Mouse (Mus musculus) lung, embryonic 14.5 days (tissue): Measurements from ENCODE around the gene Ctps. TPM values are rescaled to one million over a fixed set of nuclear protein-coding genes. Genes with fewer than 3 reads are reported as not detected.
A peak's percentile ranks its signal among the peaks of the same experiment; 100 is the strongest.

Experiments used
- ATAC-seq: fragments of 200-750 bp; cut with Nextera tagmentation; 2 replicates; pipeline ENCODE4 v1.8.0; 2017; ENCODE audit warnings: mild to moderate bottlenecking, moderate TSS enrichment, moderate library complexity; ENCODE audit not compliant: insufficient read depth
- DNase-seq: peaks from one replicate; pipeline ENCODE4 v3.0.0-alpha.2; 2015
- H3K27ac ChIP-seq: fragments of 300-500 bp; sonication (generic); 2 replicates; pipeline ENCODE4 v1.5.1; 2014; ENCODE audit warnings: low read depth, mild to moderate bottlenecking, moderate library complexity
- H3K27me3 ChIP-seq: fragments of 300-500 bp; sonication (generic); 2 replicates; pipeline ENCODE4 v1.6.1; 2014; ENCODE audit warnings: low read length, control low read depth; ENCODE audit not compliant: insufficient read depth
- H3K36me3 ChIP-seq: fragments of 300-500 bp; sonication (generic); 2 replicates; pipeline ENCODE4 v1.6.1; 2014; ENCODE audit warnings: control low read depth; ENCODE audit not compliant: insufficient read depth
- H3K4me1 ChIP-seq: fragments of 300-500 bp; sonication (generic); 2 replicates; pipeline ENCODE4 v1.6.1; 2014; ENCODE audit warnings: antibody characterized with exemption, control low read depth; ENCODE audit not compliant: insufficient read depth
- H3K4me2 ChIP-seq: fragments of 300-500 bp; sonication (generic); 2 replicates; pipeline ENCODE4 v1.6.1; 2014; ENCODE audit warnings: mild to moderate bottlenecking
- H3K4me3 ChIP-seq: fragments of 300-500 bp; sonication (generic); 2 replicates; pipeline ENCODE4 v1.5.1; 2014; ENCODE audit warnings: low read depth, low read length
- H3K9ac ChIP-seq: fragments of 300-500 bp; sonication (generic); 2 replicates; pipeline ENCODE4 v1.6.1; 2014
- H3K9me3 ChIP-seq: fragments of 300-500 bp; sonication (generic); 2 replicates; pipeline ENCODE4 v1.6.1; 2016; ENCODE audit warnings: low read depth, low read length, control low read depth
- CTCF ChIP-seq: IDR thresholded peaks from 2 replicates; pipeline ENCODE4 v1.5.1; 2016; ENCODE audit warnings: antibody characterized with exemption, low read depth
- WGBS: fragments of 180-500 bp; shearing (Covaris S2); extraction: QIAGEN DNeasy Blood & Tissue Kit; methylation state at CpG from one replicate; pipeline ENCODE4 v1.1.7; 2014; 5-methylcytosine and 5-hydroxymethylcytosine counted together
- polyA plus RNA-seq: library from polyadenylated mRNA; unstranded; fragments of >200 nt; fragmentation: Nextera tagmentation; extraction: Ambion mirVana; gene quantifications from 2 replicates; pipeline ENCODE4 v1.2.1, GENCODE M21; 2014

The Ctps gene
- 108 and 114 TPM in 2 replicates for polyA plus RNA-seq

DNA sequence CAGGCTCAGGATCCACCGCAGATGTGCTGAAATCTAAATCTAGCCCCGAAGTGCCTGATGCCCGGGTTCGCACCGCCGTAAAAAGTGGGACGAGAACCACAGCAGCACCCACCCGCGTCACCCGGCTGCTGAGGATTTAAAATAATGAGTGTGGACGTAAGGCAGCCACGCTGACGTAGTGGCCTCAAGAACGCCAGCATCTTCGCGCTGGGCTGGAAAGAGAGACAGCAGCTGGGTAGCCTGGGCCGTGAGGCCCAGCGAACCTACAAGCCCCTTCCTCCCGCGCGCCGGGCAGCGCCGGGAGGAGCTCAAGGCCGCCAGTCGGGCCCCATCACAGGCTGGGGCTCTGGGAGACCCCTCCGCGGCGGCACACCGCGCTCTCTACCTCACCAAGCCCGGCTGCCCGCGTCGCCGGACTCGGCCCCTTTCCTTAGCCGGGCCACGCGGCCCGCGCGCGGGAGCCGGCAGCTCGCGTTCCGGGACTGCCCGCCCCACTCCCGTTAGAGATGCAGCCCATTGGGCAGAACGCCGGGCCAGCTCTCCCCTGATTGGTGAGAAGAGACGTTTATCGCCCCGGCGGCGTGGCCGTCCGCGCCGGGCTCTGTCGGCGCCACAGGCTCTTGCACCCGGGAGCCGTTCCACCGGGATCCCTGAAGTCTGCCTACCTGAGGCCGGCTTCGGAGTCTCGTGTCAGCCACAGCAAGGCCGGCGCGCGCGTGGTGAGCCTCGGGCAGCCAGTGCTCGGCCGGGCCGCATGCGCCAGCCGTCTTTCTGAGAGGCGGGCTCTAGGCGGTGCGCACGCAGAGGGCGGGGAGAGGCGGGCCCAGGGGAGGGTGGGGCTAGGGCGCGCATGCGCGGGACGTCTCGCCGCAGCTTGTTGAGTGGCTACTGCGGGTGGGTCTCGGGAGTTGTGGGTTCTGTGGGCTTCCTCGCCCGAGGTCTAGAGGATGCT lies at the start of gene Ctps:
Gene Ctps (minus strand): TSS at position 791 of the 952 bp plus-strand sequence.
- Histone ChIP-seq H3K9me3 (no peaks in the 10 kb centered on the region), H3K27me3 (no peaks in the 10 kb centered on the region), H3K9ac (peak within 1 kb of the TSS; percentile 92), H3K4me1 (peaks cover 17% of the 10 kb centered on the region), H3K27ac (peak within 1 kb of the TSS; percentile 97), H3K36me3 (peaks cover 15% of the 10 kb centered on the region), H3K4me3 (peak within 1 kb of the TSS; percentile 81), H3K4me2 (peak within 1 kb of the TSS; percentile 87)
- under 1% methylated on average over 97 of the region's 97 CpGs for WGBS
- peak; percentile 95 for DNase-seq
- TF ChIP-seq CTCF: no peak
- ATAC-seq: peak; percentile 95

- H3K4me2 ChIP-seq: no peak overlapping the region
- 58% methylated on average over 13 of the region's 13 CpGs for WGBS
These were observed 46.3 kb upstream of the Ctps start for GRCm38 (mm10) chr4:120616199-120617025.

DNA sequence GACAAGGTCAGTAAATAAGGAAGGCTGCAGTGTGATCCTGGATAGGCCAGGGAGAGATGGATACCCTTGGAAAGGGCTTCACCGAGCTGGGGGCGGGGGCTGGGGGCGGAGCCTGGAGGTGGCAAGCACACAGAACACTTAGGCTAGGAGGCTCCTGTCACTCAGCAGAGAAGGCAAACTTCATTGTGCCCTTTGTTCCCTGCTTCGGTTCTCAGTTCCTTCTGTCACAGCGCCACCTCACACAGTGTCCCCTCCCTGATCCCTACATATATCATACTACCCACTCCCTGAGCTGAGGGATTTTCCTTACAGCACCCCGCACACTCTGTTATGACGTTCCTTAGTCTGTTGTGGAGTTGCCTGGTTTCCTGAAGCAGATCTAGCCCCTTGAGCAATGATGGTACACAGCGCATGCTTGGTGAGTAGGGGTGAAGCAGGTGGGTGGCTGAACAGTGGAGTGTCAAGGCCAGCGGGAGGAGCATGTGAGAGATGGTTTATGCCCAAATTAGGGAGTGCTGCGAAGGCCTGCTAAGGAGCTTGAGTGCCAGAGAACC lies 45.5 kb upstream of the Ctps start:
- H3K4me3 ChIP-seq: no peak overlapping the region
- no peaks in the 10 kb centered on the region for H3K4me1 ChIP-seq
- no peak overlapping the region for H3K4me2 ChIP-seq
- H3K27ac ChIP-seq: peak overlapping the region; percentile 92
- H3K9me3 ChIP-seq: no peaks in the 10 kb centered on the region
- DNase-seq (peak; percentile 35), ATAC-seq (peak; percentile 63)
- 20% methylated on average over 10 of the region's 10 CpGs for WGBS
- no peak for TF ChIP-seq CTCF
- no peak overlapping the region for H3K9ac ChIP-seq
- H3K36me3 ChIP-seq: no peaks in the 10 kb centered on the region
- no peaks in the 10 kb centered on the region for H3K27me3 ChIP-seq

More at GRCm38 (mm10) chr4:120616199-120617025, 46.3 kb upstream of the Ctps start:
- no peak for TF ChIP-seq CTCF
- DNase-seq (peak; percentile 56), ATAC-seq (peak; percentile 63)
- no peaks in the 10 kb centered on the region for H3K4me1 ChIP-seq
- no peak overlapping the region for H3K9ac ChIP-seq
- peak overlapping the region; percentile 92 for H3K27ac ChIP-seq
- no peak overlapping the region for H3K4me3 ChIP-seq
- no peaks in the 10 kb centered on the region for H3K9me3 ChIP-seq
- no peaks in the 10 kb centered on the region for H3K27me3 ChIP-seq
- no peaks in the 10 kb centered on the region for H3K36me3 ChIP-seq

DNA sequence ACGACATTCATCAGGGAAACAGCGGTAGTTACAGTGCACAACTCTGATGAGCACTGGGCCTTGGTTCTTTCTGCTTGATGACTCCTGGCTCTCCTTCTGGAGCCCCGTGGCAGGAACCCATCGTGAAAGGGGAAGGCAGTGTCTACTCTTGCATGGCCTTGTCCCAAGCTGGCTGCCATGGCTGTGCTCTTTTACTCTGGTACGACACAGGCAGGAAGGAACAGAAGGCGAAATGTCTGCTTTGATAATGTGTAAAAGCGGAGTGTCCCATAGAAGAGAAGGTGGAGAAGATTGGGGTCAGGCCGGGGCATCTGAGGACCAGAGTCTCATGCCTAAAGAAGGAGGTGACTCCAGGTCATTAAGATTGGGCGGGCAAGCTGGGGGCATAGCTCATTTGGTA lies 44.6 kb upstream of the Ctps start:
- ATAC-seq: no peak

DNA sequence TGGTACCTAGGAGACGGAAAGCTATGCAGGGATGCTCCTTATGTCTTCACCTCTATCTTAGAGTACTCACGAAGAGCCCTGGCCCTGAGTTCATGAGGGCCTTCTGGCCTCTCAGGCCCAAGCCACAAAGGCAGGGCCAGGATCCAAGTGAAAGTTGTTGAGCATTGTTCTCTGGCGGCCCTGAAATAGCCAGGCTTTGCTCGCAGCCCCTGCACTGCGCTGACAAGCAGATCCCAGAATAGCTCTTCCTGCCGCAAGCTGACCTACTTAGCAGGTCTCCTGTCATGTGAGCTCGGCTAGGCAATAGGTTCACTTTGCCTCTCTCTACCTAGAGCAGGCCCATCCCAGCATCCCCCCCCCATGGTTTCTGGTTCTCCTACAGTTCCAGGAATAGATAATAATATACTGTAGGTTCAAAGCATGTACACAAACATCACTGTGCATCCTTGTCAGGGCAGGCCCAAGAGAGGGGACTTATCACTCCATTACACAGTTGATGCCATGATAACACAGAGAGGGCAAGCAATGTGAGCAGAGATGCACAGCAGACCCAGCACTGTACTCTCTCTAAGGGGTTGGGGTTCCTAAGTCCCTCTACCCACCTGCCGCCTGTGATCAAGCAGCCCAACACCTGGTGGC lies 43.7 kb upstream of the Ctps start:
- H3K27ac ChIP-seq: peak overlapping the region; percentile 50; the same call in 1 of the 2 replicates
- DNase-seq (peak; percentile 23), ATAC-seq (no peak; the same call in 1 of the 2 replicates)
- no peak overlapping the region for H3K9ac ChIP-seq
- no peak overlapping the region for H3K4me2 ChIP-seq
- no peaks in the 10 kb centered on the region for H3K27me3 ChIP-seq
- TF ChIP-seq CTCF: no peak
- H3K9me3 ChIP-seq: no peaks in the 10 kb centered on the region
- H3K4me3 ChIP-seq: no peak overlapping the region
- no peaks in the 10 kb centered on the region for H3K36me3 ChIP-seq
- H3K4me1 ChIP-seq: no peaks in the 10 kb centered on the region
- 69% methylated on average over 8 of the region's 8 CpGs for WGBS

More for the DNA sequence above, 44.6 kb upstream of the Ctps start:
- DNase-seq: no peak
- H3K4me1 ChIP-seq: no peaks in the 10 kb centered on the region
- 74% methylated on average over 9 of the region's 9 CpGs for WGBS
- H3K9ac ChIP-seq: no peak overlapping the region
- no peak overlapping the region for H3K4me2 ChIP-seq
- H3K27me3 ChIP-seq: no peaks in the 10 kb centered on the region
- no peak for TF ChIP-seq CTCF
- no peaks in the 10 kb centered on the region for H3K9me3 ChIP-seq
- H3K4me3 ChIP-seq: no peak overlapping the region
- no peak overlapping the region for H3K27ac ChIP-seq
- no peaks in the 10 kb centered on the region for H3K36me3 ChIP-seq

GRCm38 (mm10) chr4:120612304-120613080 lies 42.4 kb upstream of the Ctps start:
- Histone ChIP-seq H3K4me1 (no peaks in the 10 kb centered on the region), H3K4me2 (no peak overlapping the region), H3K27ac (peak overlapping the region; percentile 30; the same call in 1 of the 2 replicates), H3K36me3 (no peaks in the 10 kb centered on the region), H3K9ac (no peak overlapping the region), H3K4me3 (no peak overlapping the region), H3K9me3 (no peaks in the 10 kb centered on the region), H3K27me3 (no peaks in the 10 kb centered on the region)
- TF ChIP-seq CTCF: no peak
- ATAC-seq (no peak), DNase-seq (no peak)
- 32% methylated on average over 9 of the region's 9 CpGs for WGBS
